Mouse (Mus musculus) stomach, postnatal 0 days (tissue): ENCODE results near the gene Dlgap1. TPM values are rescaled to one million over a fixed set of nuclear protein-coding genes. Genes with fewer than 3 reads are reported as not detected.

ENCODE experiments used
- ATAC-seq: fragments of 200-750 bp; cut with Nextera tagmentation; 2 replicates; pipeline ENCODE4 v1.8.0; 2017; ENCODE audit not compliant: low FRiP score, low TSS enrichment
- DNase-seq: peaks from one replicate; pipeline ENCODE4 v3.0.0-alpha.2; 2016; ENCODE audit warnings: low spot score
- H3K27ac ChIP-seq: fragments of 300-500 bp; sonication (generic); replicated peaks from 2 replicates; pipeline ENCODE4 v1.5.1; 2014; ENCODE audit warnings: mild to moderate bottlenecking, control low read depth
- H3K27me3 ChIP-seq: fragments of 300-500 bp; sonication (generic); 2 replicates; pipeline ENCODE4 v1.6.1; 2014; ENCODE audit warnings: low read length; ENCODE audit not compliant: control insufficient read depth, insufficient read depth
- H3K36me3 ChIP-seq: fragments of 300-500 bp; sonication (generic); 2 replicates; pipeline ENCODE4 v1.6.1; 2014; ENCODE audit warnings: low read length, mixed read lengths; ENCODE audit not compliant: control insufficient read depth, insufficient read depth
- H3K4me1 ChIP-seq: fragments of 300-500 bp; sonication (generic); replicated peaks from 2 replicates; pipeline ENCODE4 v1.6.1; 2014; ENCODE audit warnings: antibody characterized with exemption; ENCODE audit not compliant: control insufficient read depth, insufficient read depth
- H3K4me2 ChIP-seq: fragments of 300-500 bp; sonication (generic); replicated peaks from 2 replicates; pipeline ENCODE4 v1.6.1; 2014; ENCODE audit warnings: low read depth, mild to moderate bottlenecking, control low read depth, moderate library complexity
- H3K4me3 ChIP-seq: fragments of 300-500 bp; sonication (generic); 2 replicates; pipeline ENCODE4 v1.5.1; 2014; ENCODE audit warnings: low read depth, low read length, control low read depth
- H3K9ac ChIP-seq: fragments of 300-500 bp; sonication (generic); 2 replicates; pipeline ENCODE4 v1.6.1; 2014; ENCODE audit warnings: mild to moderate bottlenecking, low read length, control low read depth, mixed read lengths
- H3K9me3 ChIP-seq: fragments of 300-500 bp; sonication (generic); 2 replicates; pipeline ENCODE4 v1.6.1; 2016; ENCODE audit warnings: low read length; ENCODE audit not compliant: control insufficient read depth
- CTCF ChIP-seq: IDR thresholded peaks from 2 replicates; pipeline ENCODE4 v1.5.1; 2016; ENCODE audit warnings: antibody characterized with exemption, low read depth, mild to moderate bottlenecking, moderate library complexity
- EP300 ChIP-seq: optimal IDR thresholded peaks from 2 replicates; pipeline ENCODE3; 2016; ENCODE audit warnings: antibody characterized with exemption
- WGBS: fragments of 180-500 bp; shearing (Covaris S2); extraction: QIAGEN DNeasy Blood & Tissue Kit; methylation state at CpG from one replicate; pipeline ENCODE4 v1.1.7; 2014; 5-methylcytosine and 5-hydroxymethylcytosine counted together
- polyA plus RNA-seq: library from polyadenylated mRNA; unstranded; fragments of >200 nt; fragmentation: Nextera tagmentation; extraction: Ambion mirVana; gene quantifications from 2 replicates; pipeline ENCODE4 v1.2.1, GENCODE M21; 2015

Dlgap1 gene
- polyA plus RNA-seq, 1 experiment from 2014 or later, result 1.6 TPM

DNA sequence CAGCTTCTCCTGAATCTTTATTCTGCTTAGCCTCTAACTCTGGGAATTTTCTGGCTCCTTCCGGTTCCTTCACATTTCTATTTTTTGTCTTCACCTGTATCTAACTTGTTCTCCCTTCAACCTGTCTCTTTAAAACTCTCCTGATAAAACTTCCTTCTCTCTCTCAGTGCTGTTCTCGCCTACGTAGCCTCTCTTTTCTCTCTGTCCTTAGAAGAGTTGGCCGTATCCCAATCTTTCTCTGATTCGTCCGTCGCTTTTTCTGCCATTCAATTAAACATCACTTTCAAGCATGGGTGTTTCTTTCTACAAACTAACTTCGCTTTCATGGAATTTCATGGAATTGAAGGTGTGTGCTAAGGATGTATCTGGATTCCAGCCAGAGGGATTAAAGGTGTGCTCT, 721.7 kb downstream of the Dlgap1 start:
- TF ChIP-seq CTCF, result no peak
- TF ChIP-seq EP300, result no peak
- H3K9ac ChIP-seq, result no peak overlapping the region
- no peaks in the 10 kb centered on the region for H3K4me1 ChIP-seq
- no peak overlapping the region for H3K4me2 ChIP-seq
- no peaks in the 10 kb centered on the region for H3K9me3 ChIP-seq
- ATAC-seq, result no peak
- H3K27ac ChIP-seq, result no peak overlapping the region
- no peak overlapping the region for H3K4me3 ChIP-seq
- 62% methylated on average over 8 of the region's 8 CpGs for WGBS
- no peaks in the 10 kb centered on the region for H3K36me3 ChIP-seq
- no peaks in the 10 kb centered on the region for H3K27me3 ChIP-seq
- no peak for DNase-seq

DNA sequence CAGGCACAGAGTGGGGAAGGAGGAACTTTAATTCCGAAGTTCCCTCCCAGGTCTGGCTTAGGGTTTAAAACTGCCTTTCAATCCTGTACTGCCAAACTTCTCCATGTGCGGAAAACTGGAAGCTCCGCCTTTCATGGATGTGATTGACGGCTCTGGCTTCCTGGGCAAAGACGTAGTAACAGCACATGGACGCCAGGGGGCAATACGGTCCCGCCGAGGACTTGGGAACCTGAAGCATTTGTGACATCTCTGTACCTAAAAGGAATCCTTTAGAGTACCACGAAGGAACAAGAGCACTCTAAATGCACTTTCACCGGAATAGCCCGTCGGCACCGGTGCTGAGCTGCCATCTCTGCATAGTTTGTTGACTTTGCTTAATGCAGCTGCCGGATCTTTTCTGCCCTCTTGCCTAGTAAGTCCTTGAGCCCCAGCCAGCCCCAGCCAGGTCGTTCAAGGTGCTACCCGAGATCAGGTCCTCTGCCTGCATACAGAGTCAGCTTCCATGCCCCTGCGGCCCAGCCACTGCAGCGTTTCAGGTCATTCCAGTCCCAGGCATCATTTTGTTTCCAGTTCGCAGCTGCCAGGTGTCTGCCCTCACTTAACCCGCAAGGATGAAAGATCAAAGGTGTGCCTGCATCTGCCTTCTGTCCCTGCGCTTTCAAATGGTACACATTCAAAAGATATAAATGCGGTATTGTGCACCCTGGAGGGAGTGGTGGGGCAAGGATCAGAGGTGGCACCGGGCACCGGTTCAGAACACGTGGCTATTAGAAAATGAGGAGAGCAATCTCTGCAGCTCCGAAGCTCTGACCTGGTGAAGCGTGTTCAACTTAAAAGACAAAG, 738.3 kb downstream of the Dlgap1 start:
- 2% methylated on average over 28 of the region's 28 CpGs for WGBS

DNA sequence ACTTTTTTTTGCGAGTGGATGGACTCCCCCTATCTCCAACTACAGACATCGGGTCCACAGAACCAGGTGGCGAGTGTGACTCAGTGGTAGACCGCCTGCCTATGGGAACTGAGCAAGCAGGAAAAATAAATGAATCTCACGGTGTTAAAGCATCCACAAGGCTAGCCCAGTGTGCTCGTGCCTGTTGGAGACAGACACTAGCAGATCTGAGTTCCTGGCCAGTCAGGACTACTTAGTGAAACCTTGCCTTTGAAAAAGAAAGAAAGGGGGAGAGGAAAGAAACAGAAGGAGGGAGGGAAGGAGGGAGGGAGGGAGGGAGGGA, 738.9 kb downstream of the Dlgap1 start:
- no peak for DNase-seq
- Histone ChIP-seq H3K4me2 (peak overlapping the region; percentile 45; the same call in 1 of the 2 replicates), H3K27ac (no peak overlapping the region), H3K9ac (no peak overlapping the region), H3K4me3 (no peak overlapping the region), H3K4me1 (no peaks in the 10 kb centered on the region), H3K36me3 (no peaks in the 10 kb centered on the region), H3K27me3 (no peaks in the 10 kb centered on the region), H3K9me3 (no peaks in the 10 kb centered on the region)
- TF ChIP-seq EP300 (no peak), CTCF (no peak)
- ATAC-seq, result peak; percentile 59
- 24% methylated on average over 6 of the region's 6 CpGs for WGBS

More for the DNA sequence above, 738.3 kb downstream of the Dlgap1 start:
- Histone ChIP-seq H3K4me3 (peak overlapping the region; percentile 10), H3K9ac (no peak overlapping the region), H3K27ac (no peak overlapping the region), H3K4me1 (no peaks in the 10 kb centered on the region), H3K4me2 (peak overlapping the region; percentile 45), H3K27me3 (no peaks in the 10 kb centered on the region), H3K9me3 (no peaks in the 10 kb centered on the region), H3K36me3 (no peaks in the 10 kb centered on the region)
- DNase-seq, result peak; percentile 86
- ATAC-seq, result peak; percentile 79
- TF ChIP-seq EP300, result no peak
- TF ChIP-seq CTCF, result peak; percentile 98

DNA sequence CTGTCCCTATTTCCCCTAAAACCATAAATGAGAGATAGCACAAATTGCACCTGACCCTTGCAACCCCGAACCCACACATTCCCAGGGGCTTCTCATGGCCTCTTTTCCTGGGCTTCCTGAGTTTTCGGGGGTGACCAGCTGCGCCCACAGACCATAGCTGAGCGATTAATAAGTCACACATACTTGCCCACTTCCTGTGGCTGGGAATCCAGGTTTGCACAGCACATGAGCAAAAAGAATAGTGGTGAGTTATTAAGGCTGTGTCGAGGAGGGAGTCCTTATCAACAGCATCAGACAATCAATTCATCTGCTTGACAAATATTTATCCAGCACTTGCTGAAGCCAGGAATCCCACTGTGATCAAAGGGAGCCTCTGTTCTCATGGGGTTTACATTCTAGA, 740.7 kb downstream of the Dlgap1 start:
- Histone ChIP-seq H3K4me1 (no peaks in the 10 kb centered on the region), H3K4me3 (no peak overlapping the region), H3K27me3 (no peaks in the 10 kb centered on the region), H3K9ac (no peak overlapping the region), H3K27ac (no peak overlapping the region), H3K36me3 (no peaks in the 10 kb centered on the region), H3K9me3 (no peaks in the 10 kb centered on the region), H3K4me2 (no peak overlapping the region)
- no peak for ATAC-seq
- no peak for TF ChIP-seq EP300
- no peak for TF ChIP-seq CTCF
- no peak for DNase-seq
- whole genome bisulfite sequencing, result 36% methylated on average over 5 of the region's 5 CpGs

DNA sequence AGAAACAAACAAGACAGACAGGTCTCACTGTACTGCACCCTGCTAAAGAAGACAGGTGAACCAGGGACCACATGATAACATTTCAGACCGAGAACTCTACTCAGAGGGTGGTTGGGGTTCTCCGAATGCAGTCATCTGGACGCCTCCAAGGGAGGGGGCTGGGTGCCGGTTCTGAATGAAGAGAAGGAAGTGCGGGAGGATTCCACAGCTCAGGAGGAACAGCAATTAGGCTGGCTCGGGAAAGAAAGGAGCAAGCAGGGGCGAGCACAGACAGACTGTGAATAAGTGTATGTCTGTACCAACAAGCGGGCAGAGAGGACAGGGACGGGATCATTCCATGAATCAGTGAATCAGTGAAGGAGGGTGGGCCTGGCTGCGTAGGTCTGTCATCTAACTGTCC, 744.6 kb downstream of the Dlgap1 start:
- Histone ChIP-seq H3K36me3 (no peaks in the 10 kb centered on the region), H3K27ac (no peak overlapping the region), H3K4me3 (no peak overlapping the region), H3K4me1 (no peaks in the 10 kb centered on the region), H3K4me2 (no peak overlapping the region), H3K9me3 (no peaks in the 10 kb centered on the region), H3K27me3 (no peaks in the 10 kb centered on the region), H3K9ac (no peak overlapping the region)
- no peak for ATAC-seq
- no peak for DNase-seq
- TF ChIP-seq EP300, result no peak
- no peak for TF ChIP-seq CTCF
- 53% methylated on average over 10 of the region's 10 CpGs for WGBS

DNA sequence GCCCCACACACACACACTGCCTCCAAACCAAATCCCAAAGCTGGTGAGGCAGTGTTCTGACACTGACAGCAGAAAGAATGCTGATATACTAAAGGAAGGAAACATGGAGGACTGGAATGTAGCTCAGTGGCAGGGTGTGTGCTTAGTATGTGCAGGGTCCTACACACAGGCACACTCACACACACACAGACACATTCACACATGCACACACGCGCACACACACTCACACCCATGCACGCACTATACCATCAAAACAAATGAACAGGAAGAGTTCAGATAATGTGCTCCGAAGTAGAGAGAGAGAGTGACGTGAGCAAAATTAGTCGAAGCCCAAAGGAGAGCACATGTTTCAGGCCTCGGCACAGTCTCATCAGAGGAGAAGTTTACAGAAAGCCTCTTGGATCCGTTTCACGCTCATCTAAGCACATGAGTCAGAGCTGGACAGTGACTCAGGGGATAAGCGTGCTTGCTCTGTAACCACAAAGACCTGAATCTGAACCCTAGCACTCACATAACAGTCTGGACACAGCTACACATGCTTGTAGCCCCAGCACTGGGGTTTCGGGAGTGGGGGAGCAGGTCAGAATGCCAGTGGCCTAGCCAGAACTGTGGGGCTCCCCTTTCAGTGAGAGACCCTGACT, 750.9 kb downstream of the Dlgap1 start:
- ATAC-seq (peak; percentile 84), DNase-seq (peak; percentile 19)

More for the DNA sequence above, 750.9 kb downstream of the Dlgap1 start:
- Histone ChIP-seq H3K4me2 (no peak overlapping the region), H3K4me3 (no peak overlapping the region), H3K9me3 (no peaks in the 10 kb centered on the region), H3K36me3 (no peaks in the 10 kb centered on the region), H3K9ac (no peak overlapping the region), H3K27ac (no peak overlapping the region), H3K27me3 (no peaks in the 10 kb centered on the region), H3K4me1 (no peaks in the 10 kb centered on the region)
- TF ChIP-seq EP300 (no peak), CTCF (no peak)
- 47% methylated on average over 11 of the region's 11 CpGs for WGBS
